Mouse (Mus musculus): ENCODE measurements around the gene Mtpn. TPM values are rescaled to one million over a fixed set of nuclear protein-coding genes. Genes with fewer than 3 reads are reported as not detected.

Gene Mtpn
- polyA plus RNA-seq, 1 experiment from 2014 or later, result 137 TPM

DNA sequence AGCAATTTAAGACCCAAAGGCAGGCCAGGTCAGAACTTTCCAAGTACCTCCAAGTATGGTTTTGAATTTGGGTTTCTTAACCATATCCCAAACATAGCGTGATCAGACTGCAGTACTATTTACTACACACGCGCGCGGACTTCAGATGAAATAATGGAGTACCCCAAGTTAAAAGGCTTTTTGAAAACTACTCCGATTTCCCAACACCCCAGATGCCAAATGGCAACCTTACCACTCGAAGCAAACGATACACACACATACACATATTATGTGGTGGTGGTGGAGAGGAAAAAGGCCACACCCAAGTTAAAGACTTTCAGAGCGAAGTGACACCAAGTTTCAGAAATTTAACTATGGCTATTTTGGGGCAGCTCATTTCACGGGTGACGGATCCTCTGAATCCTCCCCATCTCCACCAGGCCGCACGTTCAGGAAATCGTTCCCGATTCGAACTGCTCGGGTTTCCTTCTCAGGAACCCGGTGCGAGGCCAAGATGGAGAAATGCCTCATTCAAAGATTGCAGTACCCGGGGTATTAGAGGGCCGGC lies 858 bp downstream of the Mtpn start:
- Histone ChIP-seq H3K4me2 (peak overlapping the region; percentile 82), H3K4me3 (ENCODE audit: low read depth, low read length) (peak overlapping the region; percentile 97), H3K9me3 (ENCODE audit: low read depth, low read length) (no peaks in the 10 kb centered on the region), H3K9ac (peak overlapping the region; percentile 94), H3K4me1 (ENCODE audit: insufficient read depth) (peaks cover 7% of the 10 kb centered on the region; the same call in 1 of the 2 replicates), H3K36me3 (ENCODE audit: insufficient read depth) (no peaks in the 10 kb centered on the region), H3K27ac (ENCODE audit: low read depth) (peak overlapping the region; percentile 83; the same call in 1 of the 2 replicates), H3K27me3 (ENCODE audit: insufficient read depth, low read length) (no peaks in the 10 kb centered on the region)
- ATAC-seq (ENCODE audit: insufficient read depth) (no peak), DNase-seq (peak; percentile 28)
- TF ChIP-seq CTCF (IDR thresholded peaks at IDR 0.05; ENCODE audit: low read depth), result no peak
- 4% methylated on average over 21 of the region's 21 CpGs for WGBS

DNA sequence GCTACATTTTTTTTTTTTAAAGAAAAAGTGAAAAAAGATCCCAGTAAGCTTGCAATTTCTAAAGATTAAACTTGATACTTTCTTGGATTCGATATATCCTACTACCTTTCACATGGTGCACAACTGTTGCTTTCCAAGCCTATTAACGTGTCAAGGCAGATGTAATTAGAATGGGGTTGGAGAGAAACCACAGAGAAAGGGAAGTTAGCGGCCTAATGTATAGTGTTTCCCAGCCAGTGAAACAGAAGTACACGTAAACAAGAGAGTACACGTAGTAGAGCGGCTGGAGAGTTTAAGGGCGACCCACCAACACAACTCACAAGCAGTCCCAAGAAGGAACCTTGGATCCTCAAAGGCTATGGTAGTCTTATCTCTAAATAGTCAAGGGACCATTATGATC lies 3.7 kb downstream of the Mtpn start:
- no peaks in the 10 kb centered on the region for H3K36me3 ChIP-seq (ENCODE audit: insufficient read depth)
- WGBS, result 84% methylated on average over 7 of the region's 7 CpGs
- H3K9ac ChIP-seq, result no peak overlapping the region
- H3K27me3 ChIP-seq (ENCODE audit: insufficient read depth, low read length), result no peaks in the 10 kb centered on the region
- no peak overlapping the region for H3K27ac ChIP-seq (ENCODE audit: low read depth)
- no peak for DNase-seq
- no peak overlapping the region for H3K4me2 ChIP-seq
- ATAC-seq (ENCODE audit: insufficient read depth), result no peak
- H3K4me3 ChIP-seq (ENCODE audit: low read depth, low read length), result no peak overlapping the region
- no peak for TF ChIP-seq CTCF (IDR thresholded peaks at IDR 0.05; ENCODE audit: low read depth)
- H3K4me1 ChIP-seq (ENCODE audit: insufficient read depth), result peaks cover 7% of the 10 kb centered on the region; the same call in 1 of the 2 replicates
- H3K9me3 ChIP-seq (ENCODE audit: low read depth, low read length), result no peaks in the 10 kb centered on the region

DNA sequence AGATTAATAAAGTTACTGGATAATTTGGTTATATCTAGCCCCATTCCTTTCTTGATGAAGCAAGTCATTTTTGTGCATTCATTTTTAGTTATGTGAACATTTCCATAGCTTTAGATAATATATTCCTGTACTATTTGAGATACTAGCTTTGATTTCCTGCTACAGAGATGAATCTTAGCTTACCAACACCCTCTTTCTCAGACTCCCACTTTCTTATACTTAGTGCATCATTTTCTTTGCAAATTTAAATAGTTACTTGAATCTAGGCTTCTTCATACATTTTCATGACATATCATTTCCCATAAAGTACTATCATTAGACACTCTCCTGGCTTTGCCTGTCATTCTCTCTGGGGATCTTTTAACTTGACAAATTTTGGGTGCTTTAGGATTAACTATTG lies 26.3 kb downstream of the Mtpn start:
- H3K27ac ChIP-seq (ENCODE audit: low read depth), result no peak overlapping the region

DNA sequence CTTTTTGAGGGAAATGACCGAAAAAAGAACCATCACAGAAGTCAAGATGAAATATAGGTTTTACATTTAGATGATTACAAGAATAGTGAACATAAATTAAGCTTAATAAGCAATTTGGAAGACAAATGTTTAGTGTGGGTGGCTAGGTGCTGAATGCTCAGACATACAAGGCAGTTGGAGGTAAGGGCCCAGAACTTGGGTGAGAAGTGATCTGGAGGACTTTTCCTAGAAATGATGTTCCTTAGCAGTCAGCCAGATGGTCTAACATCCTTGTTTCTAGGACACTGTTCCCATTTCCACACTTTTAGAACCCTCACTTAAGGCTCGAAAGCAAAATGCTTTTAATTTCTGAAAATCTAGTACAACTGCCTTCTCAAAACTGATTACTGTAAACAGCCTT lies 34.9 kb downstream of the Mtpn start:
- WGBS, result 88% methylated on average over 2 of the region's 2 CpGs
- DNase-seq, result no peak
- H3K27ac ChIP-seq (ENCODE audit: low read depth), result no peak overlapping the region
- H3K9ac ChIP-seq, result no peak overlapping the region
- H3K4me2 ChIP-seq, result no peak overlapping the region
- H3K27me3 ChIP-seq (ENCODE audit: insufficient read depth, low read length), result no peaks in the 10 kb centered on the region
- H3K4me3 ChIP-seq (ENCODE audit: low read depth, low read length), result no peak overlapping the region
- H3K9me3 ChIP-seq (ENCODE audit: low read depth, low read length), result no peaks in the 10 kb centered on the region
- TF ChIP-seq CTCF (IDR thresholded peaks at IDR 0.05; ENCODE audit: low read depth), result no peak
- H3K36me3 ChIP-seq (ENCODE audit: insufficient read depth), result peaks cover 5% of the 10 kb centered on the region; the same call in 1 of the 2 replicates
- no peaks in the 10 kb centered on the region for H3K4me1 ChIP-seq (ENCODE audit: insufficient read depth)
- no peak for ATAC-seq (ENCODE audit: insufficient read depth)

More for the DNA sequence above, 26.3 kb downstream of the Mtpn start:
- Histone ChIP-seq H3K27me3 (ENCODE audit: insufficient read depth, low read length) (no peaks in the 10 kb centered on the region), H3K9me3 (ENCODE audit: low read depth, low read length) (no peaks in the 10 kb centered on the region), H3K4me3 (ENCODE audit: low read depth, low read length) (no peak overlapping the region), H3K36me3 (ENCODE audit: insufficient read depth) (peaks cover 22% of the 10 kb centered on the region), H3K4me2 (no peak overlapping the region), H3K4me1 (ENCODE audit: insufficient read depth) (no peaks in the 10 kb centered on the region), H3K9ac (no peak overlapping the region)
- ATAC-seq (ENCODE audit: insufficient read depth), result no peak
- TF ChIP-seq CTCF (IDR thresholded peaks at IDR 0.05; ENCODE audit: low read depth), result no peak
- DNase-seq, result no peak

DNA sequence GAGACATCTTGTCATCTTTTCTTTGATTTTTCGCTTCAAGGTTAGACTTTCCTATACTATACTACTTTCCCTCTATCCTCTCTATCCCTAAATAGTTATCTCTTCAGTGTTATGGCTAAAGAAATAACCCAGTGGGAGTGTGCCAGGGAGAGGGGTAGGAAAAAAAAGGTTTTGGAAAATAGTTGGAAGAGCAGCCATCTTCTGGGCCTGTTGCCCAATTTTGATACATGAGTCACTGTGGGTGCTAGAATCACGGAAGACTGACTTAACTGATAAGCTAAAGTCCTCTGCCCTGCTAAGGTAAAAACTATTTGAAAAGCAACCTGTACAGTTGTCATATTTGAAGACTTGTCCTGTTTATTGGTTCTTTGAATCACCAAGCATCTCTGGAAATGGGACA lies 36.8 kb downstream of the Mtpn start:
- H3K9ac ChIP-seq, result no peak overlapping the region
- TF ChIP-seq CTCF (IDR thresholded peaks at IDR 0.05; ENCODE audit: low read depth), result no peak
- 66% methylated on average over 2 of the region's 2 CpGs for WGBS
- no peak overlapping the region for H3K4me2 ChIP-seq
- DNase-seq (no peak), ATAC-seq (ENCODE audit: insufficient read depth) (no peak)
- no peaks in the 10 kb centered on the region for H3K27me3 ChIP-seq (ENCODE audit: insufficient read depth, low read length)
- no peak overlapping the region for H3K4me3 ChIP-seq (ENCODE audit: low read depth, low read length)
- no peaks in the 10 kb centered on the region for H3K9me3 ChIP-seq (ENCODE audit: low read depth, low read length)
- H3K36me3 ChIP-seq (ENCODE audit: insufficient read depth), result peaks cover 5% of the 10 kb centered on the region; the same call in 1 of the 2 replicates
- H3K4me1 ChIP-seq (ENCODE audit: insufficient read depth), result no peaks in the 10 kb centered on the region
- no peak overlapping the region for H3K27ac ChIP-seq (ENCODE audit: low read depth)

DNA sequence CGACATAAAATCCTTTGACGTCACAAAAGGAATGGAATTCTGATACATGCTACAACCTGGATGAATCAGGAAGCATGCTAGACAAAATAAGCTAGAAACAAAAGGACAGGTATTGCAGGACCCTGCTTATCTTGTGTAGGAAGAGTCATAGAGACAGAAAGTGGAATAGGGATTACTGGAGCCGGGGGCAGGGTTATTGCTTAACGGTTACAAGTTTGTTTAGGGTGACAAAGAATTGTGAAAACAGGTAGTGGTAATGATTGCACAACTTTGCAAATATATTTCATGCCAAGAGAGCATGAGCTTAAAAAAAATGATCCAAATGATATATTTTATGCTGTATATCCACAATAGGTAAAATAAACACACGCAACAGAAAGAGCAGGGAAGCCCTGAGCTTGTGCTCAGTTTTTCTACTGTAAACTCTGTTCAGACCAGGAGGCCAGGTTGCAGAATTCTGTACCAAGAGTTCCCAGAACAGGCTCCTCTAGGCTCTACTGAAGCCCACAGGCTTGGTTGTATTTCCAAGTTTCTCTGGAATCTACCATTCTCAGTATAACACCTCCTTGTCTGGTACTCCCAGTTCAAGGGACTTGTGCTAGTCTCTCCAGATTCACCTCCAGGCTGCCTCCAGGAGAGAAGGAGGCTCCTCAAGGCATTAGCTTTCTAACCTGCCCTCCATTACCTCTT lies 39.6 kb downstream of the Mtpn start:
- no peak overlapping the region for H3K27ac ChIP-seq (ENCODE audit: low read depth)
- H3K9ac ChIP-seq, result no peak overlapping the region
- no peak for TF ChIP-seq CTCF (IDR thresholded peaks at IDR 0.05; ENCODE audit: low read depth)
- WGBS, result 83% methylated on average over 5 of the region's 5 CpGs
- no peaks in the 10 kb centered on the region for H3K9me3 ChIP-seq (ENCODE audit: low read depth, low read length)
- no peak overlapping the region for H3K4me2 ChIP-seq
- DNase-seq (no peak), ATAC-seq (ENCODE audit: insufficient read depth) (no peak)
- no peaks in the 10 kb centered on the region for H3K36me3 ChIP-seq (ENCODE audit: insufficient read depth)
- no peaks in the 10 kb centered on the region for H3K4me1 ChIP-seq (ENCODE audit: insufficient read depth)
- no peak overlapping the region for H3K4me3 ChIP-seq (ENCODE audit: low read depth, low read length)
- H3K27me3 ChIP-seq (ENCODE audit: insufficient read depth, low read length), result no peaks in the 10 kb centered on the region

DNA sequence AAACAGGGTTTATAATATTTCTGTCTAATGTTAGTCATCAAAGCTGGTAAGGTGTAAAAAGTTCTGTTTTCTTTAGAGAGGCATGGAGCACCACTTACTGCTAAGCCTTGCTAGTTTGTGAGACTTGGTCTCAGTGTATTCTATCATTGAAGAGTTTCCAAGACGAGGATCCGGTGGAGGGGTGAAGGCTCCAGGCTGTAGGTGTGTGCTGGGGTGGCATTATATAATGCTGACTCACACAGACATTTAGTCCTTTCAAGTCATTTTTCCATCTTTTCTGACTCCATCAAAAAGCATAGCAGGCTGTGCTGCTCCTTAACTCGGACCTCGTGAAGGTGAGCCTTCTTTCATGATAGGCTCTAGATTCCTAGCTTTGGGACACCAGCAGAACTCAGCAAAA lies 42.3 kb downstream of the Mtpn start:
- Histone ChIP-seq H3K27ac (ENCODE audit: low read depth) (no peak overlapping the region), H3K27me3 (ENCODE audit: insufficient read depth, low read length) (no peaks in the 10 kb centered on the region), H3K4me1 (ENCODE audit: insufficient read depth) (no peaks in the 10 kb centered on the region), H3K9me3 (ENCODE audit: low read depth, low read length) (no peaks in the 10 kb centered on the region), H3K4me2 (no peak overlapping the region), H3K36me3 (ENCODE audit: insufficient read depth) (no peaks in the 10 kb centered on the region), H3K9ac (no peak overlapping the region), H3K4me3 (ENCODE audit: low read depth, low read length) (no peak overlapping the region)
- ATAC-seq (ENCODE audit: insufficient read depth) (no peak), DNase-seq (no peak)
- WGBS, result 89% methylated on average over 4 of the region's 4 CpGs
- no peak for TF ChIP-seq CTCF (IDR thresholded peaks at IDR 0.05; ENCODE audit: low read depth)

All from lung, embryonic 14.5 days (tissue).